ENCODE assay signal across 20 mouse cellular contexts in the genomic region with DNA sequence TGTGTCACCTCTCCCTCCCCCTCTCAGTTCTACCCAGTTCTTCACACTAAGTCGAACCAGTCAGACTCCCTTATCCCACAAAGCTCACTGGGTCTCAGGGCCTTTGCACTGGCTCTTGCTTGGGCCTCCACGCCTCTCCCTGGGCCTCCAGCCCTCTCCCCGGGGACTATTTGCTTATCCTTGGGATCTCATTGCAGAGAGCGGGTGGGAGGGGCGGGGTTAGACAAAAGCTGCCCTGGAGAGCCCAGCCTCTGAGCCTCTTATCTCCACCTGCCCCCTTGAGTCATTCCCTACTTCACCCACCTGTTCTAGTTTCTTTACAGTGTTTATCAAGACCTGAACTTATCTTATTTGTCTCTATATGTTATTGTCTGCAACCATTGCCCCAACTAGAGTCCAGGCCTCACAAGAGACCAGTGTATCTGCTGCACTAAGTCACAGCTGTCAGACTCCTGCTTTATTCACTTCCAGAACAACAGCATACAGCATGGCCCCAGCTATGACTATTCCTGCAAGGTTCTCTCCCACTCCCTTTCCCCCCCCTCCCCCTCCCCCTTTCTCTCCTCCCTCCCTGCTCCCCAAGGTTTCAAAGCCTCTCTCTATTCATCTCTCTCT.
A peak's percentile ranks its signal among the peaks of the same experiment; 100 is the strongest.
DNase-seq lines count a peak whose midpoint lies in the region; ATAC-seq lines count a peak whose summit lies in the region.
"Had no signal": no experiment of that assay in that cellular context is flagged by ENCODE, and none has a peak within 500 bp of the region (broad histone marks: within the 10 kb centered on the region; RNA-seq: fewer than 3 reads in every experiment).

No protein-coding gene starts in this region.

- no peak overlapping the region for H3K9ac ChIP-seq in lung, embryonic 15.5 days
- no peak overlapping the region for H3K9ac ChIP-seq in intestine, embryonic 15.5 days
- H3K9ac ChIP-seq in stomach, embryonic 16.5 days (ENCODE audit: low read length): no peak overlapping the region
- H3K9ac ChIP-seq: neural tube, embryonic 12.5 days had no signal

- peak overlapping the region; percentile 73 for H3K27ac ChIP-seq in lung, embryonic 15.5 days
- peak overlapping the region; percentile 8 for H3K27ac ChIP-seq in intestine, embryonic 15.5 days
- H3K27ac ChIP-seq in stomach, embryonic 16.5 days (ENCODE audit: low read length): peak overlapping the region; percentile 84
- H3K27ac ChIP-seq: forebrain, embryonic 10.5 days; hindbrain, postnatal 0 days; neural tube, embryonic 12.5 days had no signal

- no peaks in the 10 kb centered on the region for H3K27me3 ChIP-seq in lung, embryonic 15.5 days
- H3K27me3 ChIP-seq in intestine, embryonic 15.5 days (replicated peaks): no peaks in the 10 kb centered on the region
- H3K27me3 ChIP-seq in stomach, embryonic 16.5 days (ENCODE audit: control insufficient read depth, insufficient read depth, low read length): no peaks in the 10 kb centered on the region

- peaks cover 59% of the 10 kb centered on the region for H3K4me1 ChIP-seq in lung, embryonic 15.5 days
- H3K4me1 ChIP-seq in intestine, embryonic 15.5 days (replicated peaks): peaks cover 34% of the 10 kb centered on the region
- peaks cover 31% of the 10 kb centered on the region for H3K4me1 ChIP-seq in stomach, embryonic 16.5 days (ENCODE audit: control insufficient read depth, insufficient read depth, low read length)
- H3K4me1 ChIP-seq: neural tube, embryonic 12.5 days had no signal

- ATAC-seq in lung, embryonic 15.5 days (ENCODE audit: borderline replicate concordance, extremely low read depth, low FRiP score, low TSS enrichment): no peak
- ATAC-seq in intestine, embryonic 15.5 days: peak; percentile 82
- peak; percentile 69 for ATAC-seq in stomach, embryonic 16.5 days (ENCODE audit: insufficient read depth, low FRiP score)
- ATAC-seq: CD4-positive, CD25-positive, alpha-beta regulatory T cell, adult 4 months; hindbrain, postnatal 0 days had no signal

- no peak overlapping the region for H3K4me3 ChIP-seq in lung, embryonic 15.5 days
- no peak overlapping the region for H3K4me3 ChIP-seq in intestine, embryonic 15.5 days (replicated peaks)
- H3K4me3 ChIP-seq in stomach, embryonic 16.5 days (replicated peaks; ENCODE audit: low read length): no peak overlapping the region
- H3K4me3 ChIP-seq: forebrain, embryonic 10.5 days; neural tube, embryonic 12.5 days had no signal

- WGBS in lung, embryonic 15.5 days: 55% methylated on average over 5 of the region's 5 CpGs
- WGBS in intestine, embryonic 15.5 days: 37% methylated on average over 5 of the region's 5 CpGs
- WGBS in stomach, embryonic 16.5 days: 41% methylated on average over 5 of the region's 5 CpGs

- no peaks in the 10 kb centered on the region for H3K36me3 ChIP-seq in lung, embryonic 15.5 days
- H3K36me3 ChIP-seq in intestine, embryonic 15.5 days: no peaks in the 10 kb centered on the region
- no peaks in the 10 kb centered on the region for H3K36me3 ChIP-seq in stomach, embryonic 16.5 days (ENCODE audit: control insufficient read depth, insufficient read depth, low read length)
- H3K36me3 ChIP-seq: forebrain, embryonic 10.5 days; neural tube, embryonic 12.5 days had no signal

- no peaks in the 10 kb centered on the region for H3K9me3 ChIP-seq in lung, embryonic 15.5 days
- H3K9me3 ChIP-seq in intestine, embryonic 15.5 days: peaks cover 3% of the 10 kb centered on the region; the same call in 1 of the 2 replicates
- H3K9me3 ChIP-seq in stomach, embryonic 16.5 days (replicated peaks; ENCODE audit: control insufficient read depth, low read length): no peaks in the 10 kb centered on the region
- H3K9me3 ChIP-seq: neural tube, embryonic 12.5 days had no signal

- peak; percentile 79 for DNase-seq in heart, adult 11 months
- no peak for DNase-seq in heart, adult 8-10 months (ENCODE audit: low spot score)
- DNase-seq in lung, postnatal 36 days: no peak
- DNase-seq in adrenal gland, postnatal 14 days: no peak
- DNase-seq in natural killer cell, adult 2 months (ENCODE audit: low spot score in 2 of 2): no peak
- DNase-seq: cerebellum, adult 18-20 months; cerebellum, postnatal 14 days; gastrocnemius, postnatal 36 days; kidney, adult 8-10 months; kidney, postnatal 14 days; midbrain, embryonic 14.5 days; right cerebral cortex, postnatal 25 days had no signal

- H3K4me2 ChIP-seq in lung, embryonic 15.5 days: no peak overlapping the region
- no peak overlapping the region for H3K4me2 ChIP-seq in intestine, embryonic 15.5 days (replicated peaks)
- H3K4me2 ChIP-seq in stomach, embryonic 16.5 days (ENCODE audit: low read depth, low read length): no peak overlapping the region
- H3K4me2 ChIP-seq: heart, embryonic 11.5 days; neural tube, embryonic 12.5 days had no signal

Comparison
In these comparisons a context has a peak if more than half of its experiments do, and no peak if none do; other contexts are left out.
1. H3K27ac ChIP-seq: peak in every context shown above with its lines; median percentile 84 in stomach, embryonic 16.5 days; 73 in lung, embryonic 15.5 days; 8 in intestine, embryonic 15.5 days.